Mouse (Mus musculus): ENCODE measurements at regions not wholly inside any gene's neighbourhood (a gene's known extent, or its start where the extent isn't known, plus 50 kb on each side); places are given as distances from the start of the nearest gene placed in this dataset.
A peak's percentile ranks its signal among the peaks of the same experiment; 100 is the strongest.

GRCm38 (mm10) chr1:154064633-154065032, 136.4 kb upstream of the Zfp648 start:
- H3K4me3 ChIP-seq: no peak overlapping the region
- no peak for DNase-seq (ENCODE audit: low spot score)
- WGBS: 86% methylated on average over 5 of the region's 5 CpGs

GRCm38 (mm10) chr1:154065336-154066329, 135.4 kb upstream of the Zfp648 start:
- H3K4me3 ChIP-seq: no peak overlapping the region
- no peaks in the 10 kb centered on the region for H3K27me3 ChIP-seq (ENCODE audit: low read depth, poor library complexity, severe bottlenecking)
- H3K36me3 ChIP-seq: no peaks in the 10 kb centered on the region
- peak; percentile 14 for DNase-seq (ENCODE audit: low spot score)
- WGBS: 74% methylated on average over 18 of the region's 18 CpGs
- H3K4me1 ChIP-seq: peaks cover 3% of the 10 kb centered on the region; the same call in 1 of the 2 replicates
- no peak overlapping the region for H3K27ac ChIP-seq (replicated peaks)
- no peaks in the 10 kb centered on the region for H3K9me3 ChIP-seq (replicated peaks)

More at GRCm38 (mm10) chr1:154064633-154065032, 136.4 kb upstream of the Zfp648 start:
- Histone ChIP-seq H3K9me3 (replicated peaks) (no peaks in the 10 kb centered on the region), H3K27me3 (ENCODE audit: low read depth, poor library complexity, severe bottlenecking) (no peaks in the 10 kb centered on the region), H3K27ac (replicated peaks) (no peak overlapping the region), H3K36me3 (no peaks in the 10 kb centered on the region), H3K4me1 (peaks cover 3% of the 10 kb centered on the region; the same call in 1 of the 2 replicates)

GRCm38 (mm10) chr1:154067856-154068255, 133.1 kb upstream of the Zfp648 start:
- no peak overlapping the region for H3K27ac ChIP-seq (replicated peaks)
- H3K36me3 ChIP-seq: no peaks in the 10 kb centered on the region
- H3K27me3 ChIP-seq (ENCODE audit: low read depth, poor library complexity, severe bottlenecking): no peaks in the 10 kb centered on the region
- peaks cover 3% of the 10 kb centered on the region; the same call in 1 of the 2 replicates for H3K4me1 ChIP-seq
- H3K4me3 ChIP-seq: no peak overlapping the region
- H3K9me3 ChIP-seq (replicated peaks): no peaks in the 10 kb centered on the region
- 94% methylated on average over 1 of the region's 1 CpGs for WGBS
- no peak for DNase-seq (ENCODE audit: low spot score)

- no peak for DNase-seq (ENCODE audit: low spot score)
- Histone ChIP-seq H3K27ac (replicated peaks) (no peak overlapping the region), H3K36me3 (no peaks in the 10 kb centered on the region), H3K4me1 (no peaks in the 10 kb centered on the region), H3K4me3 (no peak overlapping the region), H3K27me3 (ENCODE audit: low read depth, poor library complexity, severe bottlenecking) (no peaks in the 10 kb centered on the region), H3K9me3 (replicated peaks) (no peaks in the 10 kb centered on the region)
- WGBS: 93% methylated on average over 1 of the region's 1 CpGs
These were observed 126.7 kb upstream of the Zfp648 start for GRCm38 (mm10) chr1:154074270-154074669.

- Histone ChIP-seq H3K36me3 (no peaks in the 10 kb centered on the region), H3K4me1 (0 out of 2 replicates have a peak, but pooled peaks cover 6% of the 10 kb centered on the region), H3K4me3 (no peak overlapping the region), H3K9me3 (replicated peaks) (no peaks in the 10 kb centered on the region), H3K27ac (replicated peaks) (no peak overlapping the region), H3K27me3 (ENCODE audit: low read depth, poor library complexity, severe bottlenecking) (no peaks in the 10 kb centered on the region)
- 68% methylated on average over 10 of the region's 10 CpGs for WGBS
- no peak for DNase-seq (ENCODE audit: low spot score)
These were observed 124.1 kb upstream of the Zfp648 start for GRCm38 (mm10) chr1:154076684-154077475.

GRCm38 (mm10) chr1:154080505-154081380, 120.2 kb upstream of the Zfp648 start:
- WGBS: 58% methylated on average over 10 of the region's 10 CpGs
- Histone ChIP-seq H3K36me3 (no peaks in the 10 kb centered on the region), H3K4me3 (no peak overlapping the region), H3K27ac (replicated peaks) (no peak overlapping the region), H3K9me3 (replicated peaks) (no peaks in the 10 kb centered on the region), H3K4me1 (0 out of 2 replicates have a peak, but pooled peaks cover 6% of the 10 kb centered on the region), H3K27me3 (ENCODE audit: low read depth, poor library complexity, severe bottlenecking) (no peaks in the 10 kb centered on the region)
- no peak for DNase-seq (ENCODE audit: low spot score)

GRCm38 (mm10) chr1:154086145-154086544, 114.8 kb upstream of the Zfp648 start:
- DNase-seq (ENCODE audit: low spot score): no peak
- Histone ChIP-seq H3K9me3 (replicated peaks) (no peaks in the 10 kb centered on the region), H3K4me3 (no peak overlapping the region), H3K27ac (replicated peaks) (no peak overlapping the region), H3K36me3 (no peaks in the 10 kb centered on the region), H3K4me1 (no peaks in the 10 kb centered on the region), H3K27me3 (ENCODE audit: low read depth, poor library complexity, severe bottlenecking) (no peaks in the 10 kb centered on the region)

- Histone ChIP-seq H3K27ac (replicated peaks) (no peak overlapping the region), H3K4me1 (no peaks in the 10 kb centered on the region), H3K36me3 (no peaks in the 10 kb centered on the region), H3K9me3 (replicated peaks) (no peaks in the 10 kb centered on the region), H3K4me3 (no peak overlapping the region), H3K27me3 (ENCODE audit: low read depth, poor library complexity, severe bottlenecking) (no peaks in the 10 kb centered on the region)
- 90% methylated on average over 3 of the region's 3 CpGs for WGBS
- no peak for DNase-seq (ENCODE audit: low spot score)
These were observed 111.2 kb upstream of the Zfp648 start for GRCm38 (mm10) chr1:154089815-154090214.

GRCm38 (mm10) chr1:154090521-154091490, 110.2 kb upstream of the Zfp648 start:
- Histone ChIP-seq H3K36me3 (no peaks in the 10 kb centered on the region), H3K27ac (replicated peaks) (no peak overlapping the region), H3K4me3 (no peak overlapping the region), H3K4me1 (no peaks in the 10 kb centered on the region), H3K27me3 (ENCODE audit: low read depth, poor library complexity, severe bottlenecking) (no peaks in the 10 kb centered on the region), H3K9me3 (replicated peaks) (no peaks in the 10 kb centered on the region)
- WGBS: 72% methylated on average over 7 of the region's 7 CpGs
- DNase-seq (ENCODE audit: low spot score): no peak

GRCm38 (mm10) chr1:154093549-154093948, 107.4 kb upstream of the Zfp648 start:
- H3K9me3 ChIP-seq (replicated peaks): no peaks in the 10 kb centered on the region
- H3K4me1 ChIP-seq: no peaks in the 10 kb centered on the region
- no peaks in the 10 kb centered on the region for H3K36me3 ChIP-seq
- no peaks in the 10 kb centered on the region for H3K27me3 ChIP-seq (ENCODE audit: low read depth, poor library complexity, severe bottlenecking)
- no peak overlapping the region for H3K27ac ChIP-seq (replicated peaks)
- WGBS: 84% methylated on average over 4 of the region's 4 CpGs
- DNase-seq (ENCODE audit: low spot score): no peak
- no peak overlapping the region for H3K4me3 ChIP-seq

GRCm38 (mm10) chr1:154094357-154094756, 106.6 kb upstream of the Zfp648 start:
- H3K36me3 ChIP-seq: no peaks in the 10 kb centered on the region
- H3K4me1 ChIP-seq: no peaks in the 10 kb centered on the region
- H3K4me3 ChIP-seq: no peak overlapping the region
- no peaks in the 10 kb centered on the region for H3K9me3 ChIP-seq (replicated peaks)
- H3K27ac ChIP-seq (replicated peaks): no peak overlapping the region
- no peaks in the 10 kb centered on the region for H3K27me3 ChIP-seq (ENCODE audit: low read depth, poor library complexity, severe bottlenecking)
- DNase-seq (ENCODE audit: low spot score): no peak
- 89% methylated on average over 5 of the region's 5 CpGs for WGBS
